Mouse (Mus musculus): ENCODE measurements at regions not wholly inside any gene's neighbourhood (a gene's known extent, or its start where the extent isn't known, plus 50 kb on each side); places are given as distances from the start of the nearest gene placed in this dataset.

- DNase-seq (ENCODE audit: low read depth in 2 of 2, low spot score in 2 of 2): no peak
These were observed 101.7 kb upstream of the Mki67 start for GRCm38 (mm10) chr7:135817868-135818267.

DNA sequence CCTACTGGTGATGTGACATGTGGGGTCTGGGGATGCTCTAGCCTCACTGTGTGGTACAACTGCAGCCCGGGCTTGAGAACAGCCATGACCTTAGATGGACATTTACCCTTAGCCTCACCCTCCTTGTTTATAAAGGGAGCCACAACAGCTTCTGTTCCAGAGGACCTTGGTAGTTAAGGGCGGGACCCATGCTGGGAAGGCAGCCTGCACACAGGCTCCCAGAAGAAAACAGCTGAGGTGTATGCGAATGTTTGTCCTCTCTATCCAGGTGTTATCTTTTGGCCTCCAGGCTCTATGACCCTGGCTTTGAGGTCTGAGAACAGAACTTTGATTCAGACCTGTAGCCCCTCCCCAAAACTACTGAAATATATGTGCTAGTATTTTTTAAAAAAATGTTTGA, 102.1 kb upstream of the Mki67 start:
- DNase-seq (ENCODE audit: low read depth in 2 of 2, low spot score in 2 of 2): no peak

DNA sequence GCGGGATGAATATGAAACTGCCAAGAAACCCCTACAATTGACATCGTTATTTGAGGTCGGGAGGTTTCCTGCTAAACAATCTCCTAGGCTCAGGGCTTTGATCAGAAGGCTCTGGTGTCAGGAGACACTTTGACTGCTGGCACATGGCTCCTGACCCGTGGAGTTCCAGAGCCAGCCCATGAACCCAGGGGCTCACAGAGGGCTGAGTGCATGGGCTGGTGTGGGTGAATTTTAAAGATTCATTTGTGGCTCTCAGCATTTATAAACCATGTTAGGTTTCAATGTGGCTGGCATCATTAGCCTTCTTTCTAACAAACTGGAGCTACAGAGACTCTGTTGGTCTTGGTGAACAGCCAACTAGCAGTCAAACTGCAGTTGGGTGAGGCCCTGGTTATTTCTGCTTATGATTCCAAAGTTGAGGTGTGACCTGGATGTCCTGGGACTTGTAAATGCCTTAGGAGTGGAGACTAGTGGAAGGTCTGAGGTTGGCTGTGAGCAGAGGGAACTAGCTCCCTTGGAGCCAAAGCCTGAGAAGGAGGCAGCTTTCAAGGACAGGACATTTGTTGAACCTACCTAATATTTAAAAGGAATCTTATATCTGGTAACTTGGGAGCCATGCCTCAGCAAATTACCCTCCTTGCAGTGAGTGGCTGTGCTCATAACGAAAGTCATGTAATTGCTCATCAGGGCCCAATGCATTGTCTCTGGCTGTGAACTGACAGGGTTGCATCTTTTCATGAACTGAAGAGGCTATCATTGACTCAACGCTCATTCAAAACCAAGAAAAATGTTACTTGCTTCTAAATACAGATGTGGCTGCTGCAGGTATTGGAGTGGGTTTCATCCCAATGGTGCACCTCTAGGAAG, 108.0 kb upstream of the Mki67 start:
- DNase-seq (ENCODE audit: low read depth in 2 of 2, low spot score in 2 of 2): no peak

- DNase-seq (ENCODE audit: low read depth in 2 of 2, low spot score in 2 of 2): no peak
These were observed 113.1 kb upstream of the Mki67 start for GRCm38 (mm10) chr7:135829246-135829645.

- DNase-seq (ENCODE audit: low read depth in 2 of 2, low spot score in 2 of 2): no peak
These were observed 117.3 kb upstream of the Mki67 start for GRCm38 (mm10) chr7:135833425-135833824.

DNA sequence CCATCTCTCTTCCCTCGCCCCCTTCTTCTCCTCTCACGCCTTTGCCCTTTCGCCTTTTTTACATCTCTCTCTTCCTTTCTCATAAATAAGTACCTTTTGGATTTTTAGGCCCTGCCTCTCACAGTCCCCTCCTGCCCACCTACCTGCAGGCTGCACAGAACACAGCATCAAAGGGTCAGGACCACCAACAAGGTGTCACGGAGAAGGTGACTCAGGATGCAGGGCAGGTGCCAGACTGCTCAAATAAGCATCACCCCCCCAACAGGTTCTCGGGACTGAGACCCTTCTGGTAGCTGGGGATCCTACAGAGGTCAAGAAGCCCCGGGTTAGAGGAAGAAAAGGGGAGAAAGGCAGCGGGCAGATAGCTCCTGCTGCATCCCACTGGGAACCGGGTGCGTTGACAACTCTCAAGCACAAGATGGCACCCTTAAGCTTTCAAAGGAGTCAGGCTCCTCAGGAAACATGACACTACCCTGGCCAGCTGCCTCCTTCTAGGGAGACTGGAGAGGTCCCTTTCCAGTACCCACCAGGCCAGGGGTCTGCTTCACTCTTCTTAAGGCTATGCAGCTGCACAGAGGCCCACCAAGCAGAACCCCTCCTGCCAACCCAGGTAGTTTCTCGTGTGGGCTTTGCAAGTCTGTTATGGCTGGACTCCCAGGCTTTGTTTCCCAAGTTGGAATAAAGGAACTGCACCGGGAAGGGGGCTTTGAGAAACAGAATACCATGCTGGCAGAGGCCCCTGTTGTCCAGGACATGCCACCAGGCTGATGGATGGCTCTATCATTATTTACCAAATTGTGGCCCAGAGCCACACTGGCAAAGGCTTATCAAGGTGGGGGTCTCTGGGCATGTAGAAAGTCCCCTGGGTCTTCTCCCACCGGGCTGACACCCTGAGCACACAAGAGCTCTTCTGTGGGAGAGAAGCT, 120.9 kb upstream of the Mki67 start:
- no peak for DNase-seq (ENCODE audit: low read depth in 2 of 2, low spot score in 2 of 2)

- no peak for DNase-seq (ENCODE audit: low read depth in 2 of 2, low spot score in 2 of 2)
These were observed 127.9 kb upstream of the Mki67 start for GRCm38 (mm10) chr7:135844018-135844417.

- no peak for DNase-seq (ENCODE audit: low read depth in 2 of 2, low spot score in 2 of 2)
These were observed 131.1 kb upstream of the Mki67 start for GRCm38 (mm10) chr7:135847304-135847703.

DNA sequence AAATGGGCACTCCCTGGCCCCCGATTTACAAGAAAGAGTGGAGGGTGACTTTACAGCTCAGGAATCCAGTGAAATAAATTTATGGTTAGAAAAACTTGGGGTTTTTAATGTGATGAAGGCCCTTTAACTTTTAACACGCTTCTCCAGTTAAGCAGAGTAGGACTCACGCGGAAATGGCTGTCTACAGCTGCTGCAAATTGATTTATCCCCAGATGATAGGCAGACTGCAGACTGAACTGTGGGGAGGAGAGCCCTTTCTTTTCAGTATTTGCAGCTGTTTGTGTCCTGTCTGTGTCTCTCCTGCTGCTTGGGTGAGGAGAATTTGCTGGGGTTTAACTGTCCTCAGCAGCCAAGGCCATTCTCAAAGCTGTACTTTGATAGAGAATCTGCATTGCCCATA, 132.0 kb upstream of the Mki67 start:
- DNase-seq (ENCODE audit: low read depth in 2 of 2, low spot score in 2 of 2): no peak

DNA sequence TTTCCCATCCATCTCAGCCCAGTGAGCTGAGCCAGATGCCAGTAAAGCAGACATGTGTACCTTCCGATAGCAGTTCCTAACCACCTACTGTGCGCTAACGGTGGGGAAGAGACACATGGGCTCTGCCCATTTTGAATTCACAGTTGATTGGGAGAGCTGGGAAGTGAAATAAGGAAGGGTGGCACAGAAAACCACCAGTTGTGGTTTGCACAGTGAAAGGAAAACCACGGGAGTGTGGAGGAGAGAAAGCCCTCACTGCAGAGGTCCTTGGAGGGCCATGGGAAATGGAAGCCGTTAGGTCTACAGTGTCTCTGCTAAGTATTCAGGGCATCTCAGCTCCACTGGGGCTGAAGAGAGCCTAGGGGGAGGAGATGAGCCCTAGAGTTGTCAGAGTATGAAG, 132.7 kb upstream of the Mki67 start:
- no peak for DNase-seq (ENCODE audit: low read depth in 2 of 2, low spot score in 2 of 2)

DNA sequence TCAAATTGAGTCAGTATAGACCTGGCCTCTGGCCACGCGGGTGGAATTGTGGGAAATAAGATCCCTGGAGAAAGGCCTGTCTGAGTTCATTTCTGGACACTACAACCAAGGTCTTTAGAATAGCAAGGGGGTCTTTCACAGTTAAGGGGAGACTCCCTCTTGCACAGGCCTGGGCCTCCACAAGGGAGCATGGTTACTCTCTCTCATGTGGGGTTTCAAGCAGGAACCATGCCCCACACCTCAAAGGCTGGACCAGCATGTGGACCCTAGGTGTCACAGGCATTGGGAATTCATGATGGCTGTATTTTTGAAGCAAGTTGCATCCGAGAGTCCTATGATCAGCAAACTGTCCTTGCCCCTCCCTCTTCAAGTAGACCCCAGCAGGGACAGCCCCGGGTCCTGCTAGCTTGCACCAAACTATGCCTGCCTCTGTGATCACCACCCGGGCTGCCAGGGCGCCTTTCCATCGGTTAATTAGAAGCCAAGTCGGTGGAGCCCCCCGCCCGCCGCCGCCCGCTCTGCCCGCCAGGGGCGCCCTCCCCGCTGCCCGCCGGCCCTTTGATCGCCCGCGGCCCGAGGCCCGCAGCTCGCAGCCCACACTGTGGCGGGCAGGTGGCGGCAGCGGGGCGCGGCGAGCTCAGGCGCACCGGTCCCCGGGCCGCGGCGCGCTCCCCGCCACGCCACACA, 137.1 kb upstream of the Mki67 start:
- DNase-seq (ENCODE audit: low read depth in 2 of 2, low spot score in 2 of 2): no peak

DNA sequence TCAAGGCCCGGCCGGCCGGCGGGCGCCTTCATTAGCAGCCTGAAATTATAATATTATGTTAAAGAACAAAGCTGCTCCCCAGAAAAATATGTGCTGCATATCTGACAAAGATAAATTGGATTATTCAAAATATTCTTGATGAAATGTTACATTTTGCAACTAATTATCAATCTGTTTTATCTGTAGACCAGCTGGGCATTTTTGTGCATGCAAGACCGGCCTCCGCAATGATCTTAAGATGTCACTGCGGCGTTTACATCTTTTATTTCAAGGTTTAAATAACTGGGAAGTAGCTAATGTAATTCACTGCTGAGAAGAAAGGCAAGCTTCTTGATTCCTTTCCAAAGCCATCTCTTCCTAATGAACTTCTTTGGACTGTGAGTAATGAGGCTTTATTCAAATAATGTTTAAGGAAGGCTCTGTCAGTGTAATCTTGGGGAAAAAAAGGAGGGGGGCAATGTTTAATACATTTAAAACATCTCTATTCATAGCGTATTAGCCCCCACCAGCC, 137.7 kb upstream of the Mki67 start:
- DNase-seq (ENCODE audit: low read depth in 2 of 2, low spot score in 2 of 2): no peak

DNA sequence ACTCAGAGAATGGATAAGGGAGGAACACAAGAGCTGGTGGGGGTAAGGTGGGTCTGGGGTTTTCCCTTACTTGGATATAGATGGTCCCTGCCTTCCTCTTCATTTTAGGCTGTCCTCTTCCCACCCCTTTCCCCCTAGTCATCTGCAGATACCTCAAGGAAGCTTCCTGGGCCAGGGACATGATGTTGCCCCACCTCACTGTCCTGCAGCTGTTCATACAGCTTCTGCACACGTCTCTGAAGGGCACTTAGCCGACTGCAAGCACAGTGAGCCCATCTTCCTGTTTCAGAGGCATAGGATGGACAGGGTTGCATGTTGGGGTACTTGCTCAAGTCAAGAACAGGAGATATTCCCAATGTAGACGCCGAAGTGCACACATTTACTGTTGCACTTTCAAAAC, 144.1 kb upstream of the Mki67 start:
- no peak for DNase-seq (ENCODE audit: low read depth in 2 of 2, low spot score in 2 of 2)

GRCm38 (mm10) chr7:135860741-135861408, 144.7 kb upstream of the Mki67 start:
- DNase-seq (ENCODE audit: low read depth in 2 of 2, low spot score in 2 of 2): no peak

GRCm38 (mm10) chr7:135861409-135861805, 145.2 kb upstream of the Mki67 start:
- DNase-seq (ENCODE audit: low read depth in 2 of 2, low spot score in 2 of 2): no peak

DNA sequence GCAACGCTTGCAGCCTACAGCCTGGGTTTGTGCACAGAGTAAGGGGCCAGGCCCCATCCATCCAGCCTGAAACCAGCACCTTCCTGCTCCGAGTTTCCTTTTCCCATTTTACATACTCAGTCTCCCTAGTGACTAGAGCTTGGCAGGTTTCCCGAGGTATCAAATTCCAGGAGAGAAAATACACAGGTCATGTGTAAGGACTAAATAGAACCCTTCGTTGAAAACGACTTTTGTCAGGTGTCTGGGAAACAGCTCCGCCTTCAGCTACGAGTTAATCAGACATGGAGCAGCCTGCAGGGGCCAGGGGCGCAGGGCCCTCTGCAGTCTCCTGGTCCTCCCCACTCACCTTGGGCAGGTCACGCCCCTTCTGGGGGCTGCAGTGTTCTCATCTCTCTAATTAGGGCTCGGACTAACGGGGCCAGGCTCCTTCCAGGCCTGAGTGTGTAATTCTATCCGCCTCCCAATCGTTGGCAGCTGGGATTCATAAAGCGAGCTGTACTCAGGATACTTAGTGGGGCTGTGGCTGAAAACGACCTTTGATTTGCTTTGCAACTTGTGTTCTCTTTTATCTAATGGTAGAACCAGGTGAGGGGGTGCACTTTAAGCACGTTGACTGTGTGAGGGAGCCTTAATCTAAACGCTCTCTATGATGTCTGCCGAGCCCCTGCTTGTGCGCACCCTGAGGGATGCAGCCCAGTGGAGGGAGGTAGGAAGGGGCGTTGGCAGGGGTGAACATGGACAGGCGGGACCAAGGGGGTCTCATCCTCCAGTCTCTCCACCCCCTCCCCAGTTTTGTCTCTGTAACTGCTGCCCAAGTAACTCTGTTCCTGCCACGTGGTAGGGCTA, 147.6 kb upstream of the Mki67 start:
- no peak for DNase-seq (ENCODE audit: low read depth in 2 of 2, low spot score in 2 of 2)

DNA sequence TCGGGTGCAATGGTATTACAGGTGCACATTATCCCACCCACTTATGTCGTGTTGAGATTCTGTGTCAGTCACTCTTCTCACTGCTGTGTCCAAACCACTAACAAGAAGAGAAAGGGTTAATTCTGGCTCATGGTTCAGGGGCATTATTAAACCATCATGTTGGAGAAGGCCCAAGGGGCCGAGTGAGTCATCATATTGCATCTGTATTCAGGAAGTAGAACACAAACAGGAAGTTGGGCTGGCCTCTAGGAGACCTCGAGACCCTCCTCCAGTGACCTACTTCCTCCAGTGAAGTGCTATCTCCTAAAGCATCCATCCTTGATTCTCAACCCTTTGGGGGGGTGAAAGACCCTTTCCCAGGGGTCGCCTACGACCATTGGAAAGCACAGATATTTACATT, 154.8 kb upstream of the Mki67 start:
- DNase-seq (ENCODE audit: low read depth in 2 of 2, low spot score in 2 of 2): no peak

DNA sequence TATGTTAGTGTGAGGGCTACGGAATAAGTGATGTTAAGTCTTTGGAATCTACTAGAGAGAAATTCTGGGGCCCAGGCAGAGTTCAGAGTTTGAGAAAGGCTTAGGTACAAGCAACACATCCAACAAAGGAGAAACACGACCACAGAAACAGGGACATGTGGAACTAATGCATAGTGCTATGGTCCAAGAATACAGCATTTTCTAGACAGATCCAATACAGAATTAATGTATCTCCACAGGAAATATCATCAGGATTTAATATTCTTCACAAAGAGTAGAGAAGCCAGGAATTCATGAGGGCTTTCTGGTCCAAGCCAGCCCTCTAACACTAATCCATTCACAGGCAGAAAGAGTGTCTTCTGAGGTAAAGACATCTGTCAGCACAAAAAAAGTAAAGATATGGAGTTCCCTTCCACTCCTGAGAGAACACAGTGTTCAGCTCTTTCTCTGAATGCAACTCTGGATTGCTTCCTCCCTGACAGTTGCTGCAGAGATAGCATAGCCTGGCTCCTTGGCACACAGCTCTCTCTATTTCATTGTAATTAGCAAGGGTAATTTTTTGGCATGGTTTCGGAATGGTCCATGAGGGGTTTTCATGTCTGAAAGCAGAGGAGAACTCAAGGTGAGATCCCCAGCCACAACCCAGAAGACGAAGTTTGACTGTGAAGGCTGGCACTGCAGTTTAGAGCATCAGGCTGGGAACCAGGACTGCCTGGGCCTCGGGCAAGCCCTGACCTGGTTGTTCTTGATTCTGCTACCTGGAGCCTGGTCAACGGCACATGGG, 161.1 kb upstream of the Mki67 start:
- no peak for DNase-seq (ENCODE audit: low read depth in 2 of 2, low spot score in 2 of 2)

DNA sequence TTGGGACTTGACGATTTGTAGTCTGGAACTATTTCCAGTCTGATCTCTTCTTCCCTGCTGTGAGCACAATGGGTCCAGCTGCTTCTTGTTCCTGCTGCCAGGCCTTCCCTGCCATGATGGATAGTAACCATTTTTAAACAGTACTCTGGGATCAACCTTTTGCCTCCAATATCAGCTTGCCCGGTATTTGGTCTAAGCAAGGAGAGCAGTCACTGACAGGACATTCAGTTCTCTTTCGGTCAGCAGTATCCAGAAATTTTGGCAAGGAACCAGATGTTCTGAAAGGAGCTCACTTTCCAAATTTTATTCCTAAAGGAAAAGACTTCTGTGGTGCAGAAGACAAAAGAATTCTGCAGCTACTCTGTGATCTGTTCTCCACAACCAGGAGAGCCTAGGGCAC, 162.6 kb upstream of the Mki67 start:
- no peak for DNase-seq (ENCODE audit: low read depth in 2 of 2, low spot score in 2 of 2)
